Mouse (Mus musculus) left cerebral cortex, postnatal 25 days (tissue): ENCODE measurements at regions not wholly inside any gene's neighbourhood (a gene's known extent, or its start where the extent isn't known, plus 50 kb on each side); places are given as distances from the start of the nearest gene placed in this dataset.

ENCODE experiments used
- DNase-seq, 2 experiments: peaks; one replicate each; pipeline ENCODE4 v3.0.0; 2022; ENCODE audit warnings: low spot score in 2 of 2, mixed read lengths in 1 of 2
- intact Hi-C: fragments of 180-260 bp; cut with DNase I; formaldehyde crosslinking; loops from one replicate; pipeline ENCODE4 v1.15.1; 2025

DNA sequence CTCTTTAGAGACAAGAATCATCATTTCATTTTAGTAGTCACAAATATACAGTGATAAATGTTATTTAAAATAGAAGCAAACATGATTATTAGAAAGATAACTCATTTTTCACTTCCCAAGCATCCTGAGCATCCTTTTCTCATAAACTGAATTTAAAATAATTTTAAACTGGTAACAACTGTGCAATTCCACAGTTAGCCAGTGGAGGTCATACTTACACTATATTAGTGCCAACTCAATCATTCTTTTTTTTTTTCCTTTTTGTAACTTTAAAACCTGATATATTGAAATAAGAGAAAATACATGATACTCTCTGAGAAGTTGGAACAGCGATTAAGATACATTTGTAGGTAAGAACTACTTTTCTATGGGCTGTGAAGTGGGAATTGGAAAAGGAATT, 113.2 kb upstream of the Gm17509 start:
- intact Hi-C loops: loop anchor here (2.0 to 5.0 kb wide), 2 partner anchors 1017 to 1043 kb away; no protein-coding TSS in a partner anchor

DNA sequence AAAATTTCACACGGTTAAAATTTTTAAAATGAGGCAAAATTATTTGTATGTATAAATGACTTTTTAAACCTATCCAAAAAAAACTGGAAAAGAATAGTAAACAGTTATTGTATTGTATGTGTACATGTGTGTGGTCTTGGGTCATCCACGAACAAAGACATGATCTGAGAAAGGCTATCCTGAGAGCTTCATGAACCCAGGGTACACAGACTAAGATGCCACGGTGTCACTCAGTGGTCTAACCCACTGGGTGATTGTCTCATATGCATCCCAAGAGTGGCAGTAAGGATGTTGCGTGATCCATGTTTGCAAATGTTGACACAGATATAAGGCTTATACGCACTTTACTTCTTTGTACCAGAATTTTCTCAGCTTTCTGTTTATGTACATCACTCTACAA, 113.7 kb upstream of the Gm17509 start:
- DNase-seq: no peak
- intact Hi-C loops: loop anchor here (2.0 to 5.0 kb wide), 2 partner anchors 1016 to 1043 kb away; no protein-coding TSS in a partner anchor

More for the DNA sequence above, 113.2 kb upstream of the Gm17509 start:
- peak; percentile 12 to 14 for DNase-seq

DNA sequence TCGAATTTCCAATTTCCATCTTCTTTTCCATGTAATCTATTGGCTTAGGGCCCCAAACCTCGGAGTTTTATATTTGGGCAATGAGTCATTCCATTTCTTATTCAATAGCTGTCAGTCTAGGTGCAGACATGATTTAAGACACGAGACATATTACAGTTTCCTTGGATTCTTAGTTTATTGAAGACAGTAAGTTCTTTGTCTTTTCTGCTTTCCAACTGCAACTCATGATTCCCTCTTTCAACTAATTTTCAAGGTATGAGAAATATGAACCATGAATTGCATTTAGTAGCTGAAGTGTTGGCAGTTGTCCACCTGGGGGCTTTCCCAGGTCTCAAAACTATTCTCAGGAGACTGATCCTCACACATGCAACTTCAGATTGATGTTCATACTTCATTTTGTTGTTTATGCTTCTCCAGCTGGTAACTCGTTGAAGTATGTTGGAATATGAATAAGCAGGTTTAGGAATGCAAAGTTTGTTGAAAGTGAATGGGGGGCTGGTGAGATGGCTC, 160.3 kb upstream of the Gm17509 start:
- no peak for DNase-seq
- intact Hi-C loops: no loop called here

DNA sequence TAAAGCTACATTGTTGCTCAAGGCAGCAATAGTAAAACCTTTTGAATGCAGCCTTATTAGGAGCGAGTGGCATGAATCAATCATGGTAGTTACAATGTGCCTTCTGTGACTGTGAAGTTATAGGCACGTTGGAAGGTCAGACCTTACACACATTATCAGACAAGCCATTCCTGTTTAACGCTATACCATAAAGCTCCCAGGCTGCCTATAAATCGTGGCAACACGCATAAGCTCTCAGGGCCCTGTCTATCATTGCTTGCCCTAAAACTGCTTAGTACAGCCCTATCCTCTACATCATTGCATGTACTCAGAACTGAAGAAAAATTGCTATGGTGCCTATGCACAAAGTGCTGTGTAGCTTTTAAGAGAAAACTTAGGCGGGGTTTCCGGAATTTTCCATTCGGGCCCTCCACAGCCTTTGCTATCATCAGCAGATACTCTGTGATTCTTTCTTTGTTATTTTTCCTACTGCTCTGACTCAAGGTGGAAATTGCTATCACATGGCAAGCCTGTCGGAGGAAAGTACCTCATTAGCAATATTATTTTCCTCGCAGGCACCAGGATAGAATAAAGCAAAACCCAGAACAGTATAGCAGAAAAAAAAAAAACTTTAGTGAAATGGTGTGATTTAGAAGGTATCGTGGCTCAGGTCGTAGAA, 162.7 kb upstream of the Gm17509 start:
- no peak for DNase-seq
- intact Hi-C loops: no loop called here

DNA sequence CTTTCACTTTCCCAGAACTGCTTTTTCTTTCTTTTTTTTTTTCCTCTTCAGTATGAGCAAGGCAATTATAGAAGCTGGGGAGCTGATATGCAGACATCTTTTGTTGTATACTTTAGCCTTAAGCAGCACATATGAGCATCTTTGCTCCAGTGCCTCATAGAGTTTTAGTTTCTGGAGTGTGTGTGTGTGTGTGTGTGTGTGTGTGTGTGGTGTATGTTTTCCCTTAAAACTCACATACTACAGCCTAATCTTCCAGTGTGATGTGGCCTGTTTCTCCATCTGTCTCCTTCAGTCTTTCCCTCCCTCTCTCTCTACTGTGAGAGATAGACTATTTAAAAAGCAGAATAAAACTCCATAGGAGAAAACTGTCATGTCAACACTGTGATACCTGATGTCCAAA, 169.4 kb upstream of the Gm17509 start:
- DNase-seq: no peak
- intact Hi-C loops: no loop called here

DNA sequence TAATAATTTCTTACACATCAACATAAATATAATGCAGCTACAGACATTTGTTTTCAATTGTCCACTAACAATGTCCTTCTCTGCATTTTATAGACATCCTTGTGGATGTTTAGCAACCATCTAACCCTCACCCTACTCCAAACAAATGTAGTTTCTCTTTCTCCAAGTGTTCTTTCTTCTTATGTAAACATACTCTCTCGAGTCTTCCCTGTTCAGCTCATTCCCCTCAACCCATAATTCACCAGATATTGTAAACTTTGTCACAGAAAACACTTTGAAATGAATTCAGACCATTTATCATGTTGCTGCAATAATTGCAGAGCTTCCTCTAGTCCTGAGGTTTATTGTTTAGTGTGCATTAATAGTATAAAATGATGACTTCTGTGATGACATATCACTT, 172.6 kb upstream of the Gm17509 start:
- DNase-seq: no peak
- intact Hi-C loops: no loop called here

DNA sequence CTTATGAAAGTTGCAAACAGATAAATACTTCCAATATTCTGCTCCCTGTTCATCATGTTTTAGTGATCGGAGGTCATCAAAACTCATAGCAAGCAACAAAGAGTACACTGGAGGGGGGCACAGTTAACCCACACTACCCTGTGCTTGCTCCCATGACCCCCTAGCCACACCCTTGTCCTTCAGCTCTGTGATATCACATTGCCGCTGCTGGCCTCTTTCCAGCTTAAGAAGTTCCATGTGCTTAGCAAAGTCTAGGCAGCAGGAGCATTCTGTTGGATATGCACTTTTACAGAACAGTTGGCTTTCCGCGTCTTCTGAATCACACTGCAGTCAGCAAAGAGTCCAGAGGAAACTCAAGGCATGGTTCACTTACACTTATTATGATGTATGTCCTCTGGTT, 180.4 kb upstream of the Gm17509 start:
- peak; percentile 9 to 39 for DNase-seq
- intact Hi-C loops: no loop called here

DNA sequence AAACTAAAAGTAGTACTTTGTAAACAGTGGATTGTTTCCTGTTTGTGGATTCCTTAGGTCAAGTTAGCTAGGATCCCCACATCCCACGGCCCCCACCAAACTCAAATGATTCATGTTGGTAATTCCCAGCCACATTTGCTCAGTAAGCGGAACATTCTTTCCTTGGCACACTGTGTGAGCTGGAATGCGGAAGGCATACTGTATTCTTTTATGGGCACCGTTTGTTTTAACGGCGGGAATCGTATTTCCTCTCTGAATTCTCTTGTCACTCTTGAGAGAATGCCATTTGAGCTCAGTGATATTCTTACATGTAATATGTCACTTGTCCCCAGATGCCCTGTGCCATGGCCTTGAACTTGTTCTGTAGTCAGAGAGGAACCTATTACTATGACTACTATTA, 189.1 kb upstream of the Gm17509 start:
- intact Hi-C loops: no loop called here
- no peak for DNase-seq

DNA sequence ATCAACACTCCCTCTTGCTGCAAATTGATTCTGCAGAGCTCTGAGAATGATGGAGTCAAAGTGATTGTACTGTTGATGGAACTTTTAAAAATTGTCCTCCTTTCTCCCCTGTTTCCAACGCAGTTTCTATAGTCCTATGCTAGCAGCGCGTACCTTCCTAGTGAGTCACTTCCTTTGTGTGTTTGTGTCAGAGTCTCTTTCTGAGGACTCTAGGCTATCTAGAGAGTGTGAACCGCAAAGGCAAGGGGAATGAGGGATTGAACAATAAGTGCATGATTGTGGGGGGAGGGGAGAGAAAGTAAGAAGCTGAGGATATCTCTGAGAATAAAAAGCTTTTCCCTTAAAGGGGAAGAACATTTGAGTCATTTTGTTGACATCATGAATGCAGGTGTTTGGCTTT, 188.5 kb upstream of the Hcn1 start:
- intact Hi-C loops: no loop called here
- no peak for DNase-seq

DNA sequence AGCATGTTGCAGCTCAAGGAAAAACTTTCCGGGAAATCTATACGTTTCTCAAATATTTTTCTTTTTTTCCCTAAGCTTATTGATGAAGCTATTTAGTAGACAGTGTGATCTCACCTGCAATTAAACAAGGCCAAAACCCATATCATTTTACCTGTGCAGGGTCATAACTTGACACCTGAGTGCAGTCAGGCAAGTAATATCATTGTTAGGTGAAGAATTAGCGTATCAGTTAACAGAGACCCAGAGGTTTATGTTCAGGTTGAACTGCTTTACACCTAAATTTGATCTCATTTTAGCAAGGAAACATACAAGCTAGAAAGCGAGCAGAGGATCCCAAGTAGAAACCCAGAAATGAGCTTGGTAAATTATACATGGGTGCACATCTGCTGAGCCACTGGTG, 178.6 kb upstream of the Hcn1 start:
- no peak for DNase-seq
- intact Hi-C loops: no loop called here

DNA sequence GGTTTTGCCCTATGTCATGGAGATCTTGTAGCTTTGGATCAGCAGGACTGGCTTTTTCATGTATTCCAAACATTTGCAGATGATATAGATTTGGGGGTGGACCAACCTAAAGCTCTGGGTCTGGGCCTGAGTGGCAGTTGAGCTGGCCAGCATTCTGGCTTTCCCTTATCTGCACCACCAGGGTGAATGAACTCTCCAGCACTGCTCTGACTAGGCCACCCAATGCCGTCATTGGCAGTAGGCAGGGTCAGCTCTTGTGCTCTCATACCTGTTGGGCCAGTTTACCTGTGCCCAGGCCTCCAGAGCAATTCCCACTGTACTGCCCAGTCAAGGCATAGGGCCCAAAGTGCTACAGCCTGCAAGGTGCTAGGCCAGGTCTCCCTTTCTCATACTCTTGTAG, 177.1 kb upstream of the Hcn1 start:
- intact Hi-C loops: no loop called here
- no peak for DNase-seq

DNA sequence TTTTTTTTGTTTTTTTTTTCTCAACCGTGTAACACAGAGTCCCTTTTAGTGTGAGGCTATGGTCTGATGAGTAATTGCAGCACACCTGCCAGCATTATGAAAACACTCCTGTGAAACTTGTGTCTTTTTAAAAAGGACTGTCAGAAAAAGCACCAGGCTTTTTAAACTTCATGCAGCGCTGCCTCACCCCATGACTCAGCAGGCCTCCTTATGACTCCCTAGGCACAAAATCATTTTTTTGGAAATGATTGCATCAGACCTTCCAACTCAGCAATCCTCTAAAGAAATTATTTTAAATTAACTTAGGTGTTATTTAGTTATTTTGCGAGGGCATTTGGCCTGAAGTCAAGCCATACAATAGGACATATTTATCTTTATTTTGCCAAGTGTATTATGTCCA, 134.7 kb upstream of the Hcn1 start:
- intact Hi-C loops: no loop called here
- peak in 1 of 2 experiments; percentile 11 for DNase-seq

DNA sequence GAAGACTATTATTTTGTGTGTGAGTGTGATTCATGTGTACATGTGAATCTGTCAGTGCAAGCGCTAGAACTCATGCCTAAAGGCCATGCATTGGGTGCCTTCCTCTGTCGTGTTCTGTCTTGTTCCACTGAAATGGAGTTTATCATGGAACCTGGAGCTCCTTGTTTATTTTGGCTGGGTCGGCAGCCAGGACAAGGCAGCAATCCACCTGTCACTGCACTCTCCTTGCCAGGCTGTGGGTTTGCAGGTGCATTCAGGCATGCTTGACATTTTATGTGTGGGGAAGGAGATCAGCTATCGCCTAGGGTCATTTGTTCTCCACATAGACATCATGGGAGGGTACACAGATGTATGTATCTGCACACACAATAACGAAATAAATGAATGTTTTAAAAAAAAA, 129.4 kb upstream of the Hcn1 start:
- no peak for DNase-seq
- intact Hi-C loops: no loop called here

DNA sequence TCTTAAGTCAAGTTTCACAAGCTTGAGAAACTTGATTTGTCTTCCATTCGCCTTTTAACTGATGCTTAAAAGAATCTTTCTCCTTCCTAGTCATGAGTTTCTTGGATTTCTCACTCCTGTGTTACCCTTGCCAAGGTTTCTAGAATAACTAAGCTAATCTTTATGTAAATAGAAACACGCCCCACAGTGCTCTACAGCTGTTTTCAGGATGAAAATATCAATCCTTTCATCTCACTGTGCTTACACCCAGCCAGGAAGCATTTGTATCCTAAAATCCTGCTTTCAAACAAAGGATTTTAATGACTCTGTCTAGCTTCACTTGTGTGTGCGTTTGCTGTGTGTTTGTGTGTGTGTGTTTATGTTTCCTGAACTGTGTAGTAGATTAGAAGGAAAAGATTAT, 119.5 kb upstream of the Hcn1 start:
- intact Hi-C loops: no loop called here
- peak in 1 of 2 experiments; percentile 17 for DNase-seq

DNA sequence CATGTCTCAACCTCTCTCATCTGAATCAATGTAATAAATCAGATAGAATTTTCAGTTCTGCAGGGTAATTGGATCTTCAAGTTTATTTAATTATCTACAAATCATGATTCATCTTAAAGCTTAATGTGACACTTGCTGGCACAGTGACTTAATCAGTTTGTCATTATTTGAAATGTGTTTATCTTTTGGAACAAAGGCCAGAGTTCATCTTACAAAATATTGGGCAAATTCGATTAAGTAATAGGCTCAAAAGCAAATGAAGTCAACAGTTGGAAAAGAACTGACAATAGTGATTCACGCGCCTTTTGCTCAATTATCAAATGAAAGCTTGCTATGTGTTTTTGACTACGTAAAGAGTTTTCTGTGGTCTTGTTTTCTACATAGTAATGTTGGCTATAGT, 93.4 kb upstream of the Hcn1 start:
- DNase-seq: no peak
- intact Hi-C loops: no loop called here

DNA sequence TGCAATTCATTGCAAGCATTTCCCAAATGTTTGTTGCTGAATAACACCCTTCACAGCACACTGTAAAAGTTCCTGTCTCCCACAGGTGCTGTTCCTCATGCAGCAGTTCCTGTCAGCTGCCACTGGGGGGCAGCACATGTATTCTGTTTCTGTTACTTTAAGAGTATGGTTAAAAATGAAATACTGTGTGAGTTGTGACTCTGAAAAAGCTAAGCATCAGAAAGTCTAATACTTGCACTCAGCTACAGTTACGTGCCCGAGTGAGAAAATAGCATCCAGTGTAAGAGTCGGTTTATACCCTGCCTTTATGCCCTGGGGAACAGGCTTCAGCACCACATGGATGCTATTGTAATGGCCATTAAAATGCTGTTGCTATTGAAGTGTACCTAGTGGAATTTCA, 52.0 kb upstream of the Hcn1 start:
- intact Hi-C loops: loop anchor here (2.0 to 5.0 kb wide), 2 partner anchors 677 to 799 kb away; no protein-coding TSS in a partner anchor
- DNase-seq: peak; percentile 67 to 68
